Mouse (Mus musculus) ovary, postnatal 10 days (tissue): ENCODE results near the gene Abhd16a.

Source experiments
- DNase-seq: peaks from one replicate; pipeline ENCODE4 v3.0.0; 2022; ENCODE audit warnings: low spot score

Gene Abhd16a

GRCm38 (mm10) chr17:35060071-35060470 lies 29.0 kb upstream of the Abhd16a start:
- no peak for DNase-seq

GRCm38 (mm10) chr17:35060737-35061297 lies 28.2 kb upstream of the Abhd16a start:
- no peak for DNase-seq

- no peak for DNase-seq
Observed at GRCm38 (mm10) chr17:35061299-35061698, 27.8 kb upstream of the Abhd16a start.

GRCm38 (mm10) chr17:35063466-35063865 lies 25.6 kb upstream of the Abhd16a start:
- DNase-seq: no peak

- DNase-seq: no peak
Observed at GRCm38 (mm10) chr17:35064378-35064877, 24.6 kb upstream of the Abhd16a start.

GRCm38 (mm10) chr17:35064951-35065947 lies 23.8 kb upstream of the Abhd16a start, which contains the start of gene Ly6g6c:
Ly6g6c (plus strand) TSS chr17:35065388.
- no peak for DNase-seq

- DNase-seq: no peak
Observed at GRCm38 (mm10) chr17:35066084-35066483, 23.0 kb upstream of the Abhd16a start, which contains the start of gene Mpig6b. Mpig6b (minus strand) TSS chr17:35066184.

GRCm38 (mm10) chr17:35068213-35068914 lies 20.7 kb upstream of the Abhd16a start:
- no peak for DNase-seq

- no peak for DNase-seq
Observed at GRCm38 (mm10) chr17:35070556-35071229, 18.4 kb upstream of the Abhd16a start.

GRCm38 (mm10) chr17:35071454-35071853 lies 17.6 kb upstream of the Abhd16a start:
- DNase-seq: no peak

- DNase-seq: no peak
Observed at GRCm38 (mm10) chr17:35074097-35074496, 15.0 kb upstream of the Abhd16a start.

GRCm38 (mm10) chr17:35076507-35077176 lies 12.4 kb upstream of the Abhd16a start, which contains the start of gene Ly6g6e:
Ly6g6e (plus strand) TSS chr17:35076902.
- DNase-seq: no peak

- no peak for DNase-seq
Observed at GRCm38 (mm10) chr17:35077285-35077684, 11.8 kb upstream of the Abhd16a start.

- no peak for DNase-seq
Observed at GRCm38 (mm10) chr17:35077786-35078233, 11.3 kb upstream of the Abhd16a start, which contains the start of gene Ly6g6d. Ly6g6d (minus strand) TSS chr17:35078065.

GRCm38 (mm10) chr17:35079778-35080177 lies 9.3 kb upstream of the Abhd16a start:
- no peak for DNase-seq

- no peak for DNase-seq
Observed at GRCm38 (mm10) chr17:35080248-35080647, 8.8 kb upstream of the Abhd16a start.

- no peak for DNase-seq
Observed at GRCm38 (mm10) chr17:35080710-35081109, 8.4 kb upstream of the Abhd16a start.

GRCm38 (mm10) chr17:35082841-35083576 lies 6.1 kb upstream of the Abhd16a start:
- no peak for DNase-seq

- DNase-seq: no peak
Observed at GRCm38 (mm10) chr17:35083929-35084497, 5.0 kb upstream of the Abhd16a start.
